Mouse (Mus musculus): Measurements from ENCODE around the gene Gon4l. TPM values are rescaled to one million over a fixed set of nuclear protein-coding genes. Genes with fewer than 3 reads are reported as not detected.
A peak's percentile ranks its signal among the peaks of the same experiment; 100 is the strongest.
"Not testable (repeated sequence)": the region's sequence is repeated elsewhere in the genome, so short reads cannot be mapped to it uniquely, and the experiment has no call there.

The Gon4l gene
- 22.0 and 24.1 TPM in 2 replicates for polyA plus RNA-seq (2014; fragmentation: Nextera tagmentation; extraction: Ambion mirVana)

- H3K4me1 ChIP-seq (replicated peaks; ENCODE audit: control insufficient read depth, insufficient read depth, low read length); H3K9me3 ChIP-seq (ENCODE audit: control insufficient read depth, low read length); H3K36me3 ChIP-seq (ENCODE audit: control insufficient read depth, insufficient read depth, low read length); H3K27me3 ChIP-seq (ENCODE audit: control insufficient read depth, insufficient read depth, low read length): not testable (repeated sequence)
- H3K4me2 ChIP-seq (ENCODE audit: low read depth, low read length, severe bottlenecking), result peak within 1 kb of the TSS; percentile 38; the same call in 1 of the 2 replicates
- H3K4me3 ChIP-seq (ENCODE audit: low read depth, low read length), result peak within 1 kb of the TSS; percentile 30
- WGBS, result 2% methylated on average over 22 of the region's 39 CpGs
- H3K9ac ChIP-seq (ENCODE audit: low read length), result peak within 1 kb of the TSS; percentile 35; the same call in 1 of the 2 replicates
- ATAC-seq (replicated peaks; ENCODE audit: low FRiP score) (peak; percentile 40), DNase-seq (ENCODE audit: low spot score) (peak; percentile 65)
- 0 out of 2 replicates have a peak within 1 kb of the TSS, but pooled peaks have one; percentile 50 for H3K27ac ChIP-seq (ENCODE audit: low read depth, low read length)
These were observed at the start of gene Gon4l for GRCm38 (mm10) chr3:88834951-88835491. Gon4l (plus strand) TSS chr3:88835231.

- WGBS, result 89% methylated on average over 1 of the region's 4 CpGs
- not testable (repeated sequence) for H3K4me2 ChIP-seq (ENCODE audit: low read depth, low read length, severe bottlenecking); H3K4me3 ChIP-seq (ENCODE audit: low read depth, low read length); H3K9ac ChIP-seq (ENCODE audit: low read length); H3K4me1 ChIP-seq (replicated peaks; ENCODE audit: control insufficient read depth, insufficient read depth, low read length); H3K9me3 ChIP-seq (ENCODE audit: control insufficient read depth, low read length); H3K27me3 ChIP-seq (ENCODE audit: control insufficient read depth, insufficient read depth, low read length); DNase-seq (ENCODE audit: low spot score); ATAC-seq (replicated peaks; ENCODE audit: low FRiP score); H3K27ac ChIP-seq (ENCODE audit: low read depth, low read length); H3K36me3 ChIP-seq (ENCODE audit: control insufficient read depth, insufficient read depth, low read length)
These were observed 48.7 kb upstream of the Gon4l start for GRCm38 (mm10) chr3:88786323-88786722.

DNA sequence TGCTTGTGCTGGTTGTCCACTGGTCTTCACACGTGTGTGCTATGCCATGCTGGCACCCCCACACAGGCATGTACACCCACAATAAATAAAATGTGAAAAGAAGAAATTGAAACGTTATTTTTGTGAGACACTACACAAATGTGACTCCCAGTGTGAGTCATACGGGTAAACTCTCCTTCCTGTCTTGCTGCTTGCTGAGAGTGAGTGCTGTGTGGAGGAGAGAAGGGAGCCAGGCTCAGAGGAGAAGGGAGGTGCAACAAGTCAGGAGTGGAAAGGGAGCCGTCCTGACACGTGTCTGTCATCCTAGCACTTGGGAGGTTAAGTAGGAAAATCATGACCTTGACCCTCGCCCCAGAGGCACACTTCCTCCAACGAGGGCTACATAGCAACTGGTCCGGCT is 48.2 kb upstream of the Gon4l start:
- not testable (repeated sequence) for H3K27ac ChIP-seq (ENCODE audit: low read depth, low read length); H3K9ac ChIP-seq (ENCODE audit: low read length); H3K9me3 ChIP-seq (ENCODE audit: control insufficient read depth, low read length); H3K4me1 ChIP-seq (replicated peaks; ENCODE audit: control insufficient read depth, insufficient read depth, low read length); ATAC-seq (replicated peaks; ENCODE audit: low FRiP score); H3K4me2 ChIP-seq (ENCODE audit: low read depth, low read length, severe bottlenecking); H3K4me3 ChIP-seq (ENCODE audit: low read depth, low read length); H3K36me3 ChIP-seq (ENCODE audit: control insufficient read depth, insufficient read depth, low read length); DNase-seq (ENCODE audit: low spot score); H3K27me3 ChIP-seq (ENCODE audit: control insufficient read depth, insufficient read depth, low read length)
- WGBS, result no CpG with 5 or more reads among the region's 8 CpGs

- not testable (repeated sequence) for H3K27me3 ChIP-seq (ENCODE audit: control insufficient read depth, insufficient read depth, low read length); H3K4me2 ChIP-seq (ENCODE audit: low read depth, low read length, severe bottlenecking); H3K27ac ChIP-seq (ENCODE audit: low read depth, low read length); ATAC-seq (replicated peaks; ENCODE audit: low FRiP score); H3K4me1 ChIP-seq (replicated peaks; ENCODE audit: control insufficient read depth, insufficient read depth, low read length); H3K4me3 ChIP-seq (ENCODE audit: low read depth, low read length); H3K36me3 ChIP-seq (ENCODE audit: control insufficient read depth, insufficient read depth, low read length); DNase-seq (ENCODE audit: low spot score); H3K9me3 ChIP-seq (ENCODE audit: control insufficient read depth, low read length); H3K9ac ChIP-seq (ENCODE audit: low read length)
- 100% methylated on average over 1 of the region's 4 CpGs for WGBS
These were observed 47.0 kb upstream of the Gon4l start for GRCm38 (mm10) chr3:88788033-88788432.

DNA sequence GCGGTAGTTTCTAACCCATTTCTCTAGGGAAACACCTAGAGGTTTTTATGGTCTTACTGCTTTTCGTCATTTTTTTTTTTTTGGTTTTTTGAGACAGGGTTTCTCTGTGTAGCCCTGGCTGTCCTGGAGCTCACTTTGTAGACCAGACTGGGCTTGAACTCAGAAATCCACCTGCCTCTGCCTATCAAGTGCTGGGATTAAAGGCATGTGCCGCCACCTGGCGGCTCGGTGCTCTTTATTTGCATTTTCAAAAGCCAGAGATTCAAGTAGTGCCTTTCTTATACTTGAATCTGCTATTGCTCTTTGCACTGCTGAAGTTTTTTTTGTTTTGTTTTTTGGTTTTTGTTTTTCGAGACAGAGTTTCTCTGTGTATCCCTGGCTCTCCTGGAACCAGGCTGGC is 37.5 kb upstream of the Gon4l start:
- not testable (repeated sequence) for H3K4me3 ChIP-seq (ENCODE audit: low read depth, low read length); ATAC-seq (replicated peaks; ENCODE audit: low FRiP score); H3K9me3 ChIP-seq (ENCODE audit: control insufficient read depth, low read length); H3K4me1 ChIP-seq (replicated peaks; ENCODE audit: control insufficient read depth, insufficient read depth, low read length); H3K27ac ChIP-seq (ENCODE audit: low read depth, low read length); H3K4me2 ChIP-seq (ENCODE audit: low read depth, low read length, severe bottlenecking); H3K9ac ChIP-seq (ENCODE audit: low read length); DNase-seq (ENCODE audit: low spot score); H3K36me3 ChIP-seq (ENCODE audit: control insufficient read depth, insufficient read depth, low read length); H3K27me3 ChIP-seq (ENCODE audit: control insufficient read depth, insufficient read depth, low read length)
- WGBS, result 84% methylated on average over 6 of the region's 6 CpGs

DNA sequence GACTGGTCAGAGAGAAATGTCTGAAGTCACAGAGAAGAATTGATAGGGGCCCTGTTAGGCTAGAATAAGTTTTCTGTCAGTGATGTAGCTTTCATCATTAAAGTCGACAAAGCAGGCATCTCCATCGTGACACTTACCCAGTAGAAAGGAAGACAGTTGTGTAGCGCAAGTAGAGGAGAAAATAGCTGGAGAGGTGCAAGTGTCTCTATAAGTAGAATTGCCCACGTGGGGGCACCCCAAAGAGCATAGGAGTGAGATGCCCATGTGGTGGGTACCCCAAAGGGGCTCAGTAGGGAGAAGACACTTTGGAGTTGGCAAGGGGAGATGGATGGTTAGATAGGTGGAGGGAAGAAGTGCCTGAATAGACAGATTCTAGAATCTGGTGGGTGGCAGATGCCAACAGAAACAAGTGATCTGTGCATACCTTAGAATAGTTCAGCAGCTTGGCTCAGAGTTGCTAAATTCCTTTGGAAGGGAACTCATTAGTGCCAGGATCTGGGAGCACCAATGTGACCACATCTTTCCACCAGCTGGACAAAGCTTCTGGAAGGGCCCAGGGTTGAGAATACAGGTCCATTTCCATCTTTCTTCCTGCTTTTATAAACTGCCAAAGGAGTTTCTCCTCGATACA is 31.0 kb upstream of the Gon4l start:
- no peak overlapping the region for H3K9ac ChIP-seq (ENCODE audit: low read length)
- no peaks in the 10 kb centered on the region for H3K4me1 ChIP-seq (replicated peaks; ENCODE audit: control insufficient read depth, insufficient read depth, low read length)
- ATAC-seq (replicated peaks; ENCODE audit: low FRiP score), result no peak
- H3K36me3 ChIP-seq (ENCODE audit: control insufficient read depth, insufficient read depth, low read length), result no peaks in the 10 kb centered on the region; the same call in 1 of the 2 replicates
- H3K9me3 ChIP-seq (ENCODE audit: control insufficient read depth, low read length), result no peaks in the 10 kb centered on the region
- H3K27me3 ChIP-seq (ENCODE audit: control insufficient read depth, insufficient read depth, low read length), result no peaks in the 10 kb centered on the region
- WGBS, result 92% methylated on average over 5 of the region's 5 CpGs
- DNase-seq (ENCODE audit: low spot score), result no peak
- no peak overlapping the region for H3K27ac ChIP-seq (ENCODE audit: low read depth, low read length)
- H3K4me2 ChIP-seq (ENCODE audit: low read depth, low read length, severe bottlenecking), result no peak overlapping the region
- no peak overlapping the region for H3K4me3 ChIP-seq (ENCODE audit: low read depth, low read length)

DNA sequence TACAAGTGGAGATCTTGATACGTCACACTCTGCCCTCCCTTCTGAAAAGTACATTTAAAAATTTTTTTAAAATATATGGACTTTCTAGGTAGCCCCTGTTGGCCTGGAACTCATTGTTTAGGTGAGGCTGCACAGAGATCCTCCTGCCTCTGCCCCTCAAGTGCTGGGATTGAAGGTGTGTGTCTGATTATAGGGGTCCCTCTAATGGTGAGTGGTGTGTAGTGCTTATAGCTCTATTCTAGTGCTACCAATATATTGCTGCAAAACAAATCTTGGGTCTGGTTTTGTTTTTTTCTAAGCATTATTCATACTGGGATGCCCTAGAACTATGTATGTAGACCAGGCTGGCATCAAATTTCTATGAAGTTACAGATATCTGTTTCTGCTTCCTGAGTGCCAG is 9.3 kb upstream of the Gon4l start:
- no peak overlapping the region for H3K4me2 ChIP-seq (ENCODE audit: low read depth, low read length, severe bottlenecking)
- DNase-seq (ENCODE audit: low spot score), result no peak
- H3K36me3 ChIP-seq (ENCODE audit: control insufficient read depth, insufficient read depth, low read length), result peaks cover 2% of the 10 kb centered on the region; the same call in 1 of the 2 replicates
- no peaks in the 10 kb centered on the region for H3K9me3 ChIP-seq (ENCODE audit: control insufficient read depth, low read length)
- H3K27ac ChIP-seq (ENCODE audit: low read depth, low read length), result no peak overlapping the region
- WGBS, result no CpG with 5 or more reads among the region's 1 CpGs
- no peak overlapping the region for H3K9ac ChIP-seq (ENCODE audit: low read length)
- no peaks in the 10 kb centered on the region for H3K27me3 ChIP-seq (ENCODE audit: control insufficient read depth, insufficient read depth, low read length)
- no peaks in the 10 kb centered on the region for H3K4me1 ChIP-seq (replicated peaks; ENCODE audit: control insufficient read depth, insufficient read depth, low read length)
- no peak for ATAC-seq (replicated peaks; ENCODE audit: low FRiP score)
- no peak overlapping the region for H3K4me3 ChIP-seq (ENCODE audit: low read depth, low read length)

GRCm38 (mm10) chr3:88827231-88827630 is 7.8 kb upstream of the Gon4l start:
- Histone ChIP-seq H3K4me2 (ENCODE audit: low read depth, low read length, severe bottlenecking) (no peak overlapping the region), H3K9me3 (ENCODE audit: control insufficient read depth, low read length) (no peaks in the 10 kb centered on the region), H3K4me1 (replicated peaks; ENCODE audit: control insufficient read depth, insufficient read depth, low read length) (no peaks in the 10 kb centered on the region), H3K9ac (ENCODE audit: low read length) (no peak overlapping the region), H3K4me3 (ENCODE audit: low read depth, low read length) (no peak overlapping the region), H3K27ac (ENCODE audit: low read depth, low read length) (no peak overlapping the region), H3K36me3 (ENCODE audit: control insufficient read depth, insufficient read depth, low read length) (peaks cover 2% of the 10 kb centered on the region; the same call in 1 of the 2 replicates), H3K27me3 (ENCODE audit: control insufficient read depth, insufficient read depth, low read length) (no peaks in the 10 kb centered on the region)
- DNase-seq (ENCODE audit: low spot score) (no peak), ATAC-seq (replicated peaks; ENCODE audit: low FRiP score) (no peak)
- WGBS, result 96% methylated on average over 9 of the region's 9 CpGs
